Mouse (Mus musculus): ENCODE results near the gene Kyat3. TPM values are rescaled to one million over a fixed set of nuclear protein-coding genes. Genes with fewer than 3 reads are reported as not detected.

Gene Kyat3
- total RNA-seq, 1 experiment from 2014 or later: 21.3 TPM

- no peak for ATAC-seq (replicated peaks in 1 of 2; ENCODE audit: insufficient read depth in 1 of 2, low FRiP score in 2 of 2, low TSS enrichment in 1 of 2, low read depth in 1 of 2, poor library complexity in 2 of 2, severe bottlenecking in 2 of 2)
Observed at GRCm38 (mm10) chr3:142795587-142795986, 94.7 kb downstream of the Kyat3 start.

Other genes starting within 250 kb of the Kyat3 start
- 18.6 and 24.2 TPM in 2 replicates for gene Gbp5, start 207.1 kb upstream of the Kyat3 start, total RNA-seq (2017)
- 61.7 and 63.0 TPM in 2 replicates for gene Gbp7, start 170.7 kb upstream of the Kyat3 start, total RNA-seq (2017)
- 47.9 and 55.3 TPM in 2 replicates for gene Gbp3, start 141.0 kb upstream of the Kyat3 start, total RNA-seq (2017)
- gene Gbp2b, start 106.2 kb upstream of the Kyat3 start, total RNA-seq (2017): not detected in 2 replicates
- 67.2 and 88.6 TPM in 2 replicates for gene Gbp2, start 80.4 kb upstream of the Kyat3 start, total RNA-seq (2017)
- 136 and 166 TPM in 2 replicates for gene Gtf2b, start 64.0 kb downstream of the Kyat3 start, total RNA-seq (2017)
- gene Pkn2, start 181.0 kb downstream of the Kyat3 start, total RNA-seq (2017): 68.0 and 90.6 TPM in 2 replicates